Mouse (Mus musculus): ENCODE results near the gene Cbarp.

DNA sequence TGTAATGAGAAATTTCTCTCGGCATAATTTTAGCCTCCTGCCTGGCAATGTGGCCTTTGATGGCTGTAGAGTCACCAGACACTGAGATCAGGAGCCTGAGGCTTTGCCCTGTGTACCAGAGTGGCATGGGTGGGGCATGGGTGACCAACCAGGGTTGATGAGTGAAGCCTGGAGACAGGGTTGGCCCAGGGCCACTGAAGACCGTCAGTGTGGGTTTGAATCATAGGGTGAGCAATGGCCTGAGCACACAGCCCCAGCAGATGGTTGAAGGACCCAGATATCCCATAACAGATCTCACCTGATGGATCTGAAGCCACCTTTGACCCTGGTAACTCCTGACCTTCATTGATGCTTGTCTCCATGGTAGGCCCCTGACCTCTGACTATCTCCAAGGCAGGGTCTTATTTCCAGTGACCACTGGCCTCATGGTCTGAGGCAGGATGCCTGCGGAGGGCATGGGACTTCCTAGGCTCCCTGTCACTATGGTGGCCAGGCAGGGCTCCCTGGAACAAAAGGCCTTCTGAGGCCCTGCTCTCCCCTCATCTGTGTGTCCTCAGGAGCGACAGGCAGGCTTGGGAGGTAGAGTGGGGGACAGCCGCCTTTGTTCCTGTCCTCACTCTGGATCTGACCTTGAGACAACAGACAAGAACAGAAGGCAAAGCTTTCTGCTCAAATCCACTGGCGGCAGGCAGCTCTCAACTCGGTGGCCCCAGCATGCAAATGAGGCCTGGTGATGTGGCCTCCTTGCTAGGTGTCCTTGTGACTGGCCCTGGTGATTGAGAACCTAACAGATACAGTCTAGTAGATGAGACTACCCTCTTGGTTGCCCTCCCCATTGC, 37.0 kb upstream of the Cbarp start:
- TF ChIP-seq CTCF (IDR thresholded peaks at IDR 0.05; ENCODE audit: low read depth), result no peak
- no peak for TF ChIP-seq EP300 (IDR thresholded peaks at IDR 0.05; ENCODE audit: low read depth)
